Mouse (Mus musculus) E14TG2a.4 (cell line): Measurements from ENCODE around the gene Ndst2.

Experiments
- CTCF ChIP-seq: conservative IDR thresholded peaks from 2 replicates; pipeline ENCODE4 v1.5.1; 2014; ENCODE audit warnings: low read length
- POU5F1 ChIP-seq: IDR thresholded peaks from 2 replicates; pipeline ENCODE4 v1.6.1; 2014; ENCODE audit warnings: low read length, borderline replicate concordance

- TF ChIP-seq POU5F1 = no peak
- TF ChIP-seq CTCF = no peak
Measured at GRCm38 (mm10) chr14:20729871-20730270, 4.5 kb downstream of the Ndst2 start.
